Mouse (Mus musculus) liver, embryonic 14.5 days (tissue): ENCODE measurements around the gene Bpi. TPM values are rescaled to one million over a fixed set of nuclear protein-coding genes. Genes with fewer than 3 reads are reported as not detected.

ENCODE experiments used
- ATAC-seq: fragments of 200-750 bp; cut with Nextera tagmentation; 2 replicates; pipeline ENCODE4 v1.8.0; 2017; ENCODE audit warnings: moderate number of reproducible peaks, mild to moderate bottlenecking, moderate library complexity; ENCODE audit not compliant: insufficient read depth
- DNase-seq, 3 experiments: peaks; one replicate each; pipeline ENCODE4 v3.0.0-alpha.2; 2012 to 2013; ENCODE audit warnings: low read depth in 3 of 3, low spot score in 3 of 3
- H3K27ac ChIP-seq: fragments of 300-500 bp; sonication (generic); 2 replicates; pipeline ENCODE4 v1.5.1; 2014; ENCODE audit warnings: moderate library complexity, mild to moderate bottlenecking, control low read depth, inconsistent platforms
- H3K27me3 ChIP-seq: fragments of 300-500 bp; sonication (generic); 2 replicates; pipeline ENCODE4 v1.6.1; 2014; ENCODE audit warnings: mild to moderate bottlenecking, low read length, moderate library complexity; ENCODE audit not compliant: control insufficient read depth, insufficient read depth
- H3K36me3 ChIP-seq: fragments of 300-500 bp; sonication (generic); replicated peaks from 2 replicates; pipeline ENCODE4 v1.6.1; 2014; ENCODE audit warnings: low read depth; ENCODE audit not compliant: control insufficient read depth, insufficient read depth
- H3K4me1 ChIP-seq, 2 experiments: fragments of 200-500 bp in 1 of 2; fragments of 300-500 bp in 1 of 2; sonication (generic) in 1 of 2; replicated peaks; 2 replicates each; pipeline ENCODE4 v1.6.1; 2012 to 2014; ENCODE audit warnings: antibody characterized with exemption in 1 of 2, inconsistent platforms in 1 of 2, low read length in 1 of 2; ENCODE audit not compliant: control insufficient read depth in 2 of 2, insufficient read depth in 2 of 2
- H3K4me2 ChIP-seq: fragments of 300-500 bp; sonication (generic); 2 replicates; pipeline ENCODE4 v1.6.1; 2014; ENCODE audit warnings: low read depth, mild to moderate bottlenecking, control low read depth, moderate library complexity
- H3K4me3 ChIP-seq, 2 experiments: fragments of 200-500 bp in 1 of 2; fragments of 300-500 bp in 1 of 2; sonication (generic) in 1 of 2; 2 replicates each; pipeline ENCODE4 v1.5.1; 2012 to 2014; ENCODE audit warnings: low read depth in 2 of 2, low read length in 2 of 2, mild to moderate bottlenecking in 2 of 2, control low read depth in 1 of 2, inconsistent platforms in 1 of 2, moderate library complexity in 1 of 2; ENCODE audit not compliant: insufficient read depth in 1 of 2
- H3K9ac ChIP-seq: fragments of 300-500 bp; sonication (generic); replicated peaks from 2 replicates; pipeline ENCODE4 v1.6.1; 2014; ENCODE audit warnings: mild to moderate bottlenecking, control low read depth, moderate library complexity
- H3K9me3 ChIP-seq: fragments of 300-500 bp; sonication (generic); 2 replicates; pipeline ENCODE4 v1.6.1; 2016; ENCODE audit warnings: low read length, mixed read lengths; ENCODE audit not compliant: control insufficient read depth
- CTCF ChIP-seq: IDR thresholded peaks from 2 replicates; pipeline ENCODE4 v1.5.1; 2016; ENCODE audit warnings: antibody characterized with exemption, low read depth, control low read depth
- EP300 ChIP-seq: IDR thresholded peaks from 2 replicates; pipeline ENCODE4 v1.6.1; 2016; ENCODE audit warnings: antibody characterized with exemption, low read depth
- WGBS: fragments of 180-500 bp; shearing (Covaris S2); extraction: QIAGEN DNeasy Blood & Tissue Kit; methylation state at CpG from one replicate; pipeline ENCODE4 v1.1.7; 2014; ENCODE audit not compliant: insufficient replicate concordance; 5-methylcytosine and 5-hydroxymethylcytosine counted together
- polyA plus RNA-seq, 2 experiments: library from polyadenylated mRNA; depleted of rRNA in 1 of 2; stranded (reverse) in 1 of 2; unstranded in 1 of 2; fragments of >200 nt; fragmentation: Nextera tagmentation in 1 of 2; extraction: Ambion mirVana in 1 of 2; gene quantifications; 2 replicates each; pipeline versions ENCODE4 v1.2.1 to v1.2.3; 2012 to 2014

The Bpi gene
- polyA plus RNA-seq, 2 experiments: not detected

GRCm38 (mm10) chr2:158247852-158248251 is 10.0 kb upstream of the Bpi start:
- peaks cover 0 to 8% of the 10 kb centered on the region in 2 experiments; a peak in 2 of 4 replicates for H3K4me1 ChIP-seq
- no peak for ATAC-seq
- no peaks in the 10 kb centered on the region for H3K9me3 ChIP-seq
- H3K9ac ChIP-seq: no peak overlapping the region
- WGBS: 65% methylated on average over 6 of the region's 6 CpGs
- no peak for DNase-seq
- no peaks in the 10 kb centered on the region for H3K36me3 ChIP-seq
- H3K27me3 ChIP-seq: no peaks in the 10 kb centered on the region
- H3K4me2 ChIP-seq: no peak overlapping the region
- H3K27ac ChIP-seq: no peak overlapping the region
- TF ChIP-seq EP300 (no peak), CTCF (no peak)
- no peak overlapping the region for H3K4me3 ChIP-seq

- DNase-seq (no peak), ATAC-seq (no peak)
- TF ChIP-seq EP300: no peak
- no peak for TF ChIP-seq CTCF
- Histone ChIP-seq H3K4me2 (no peak overlapping the region), H3K9ac (no peak overlapping the region), H3K27ac (no peak overlapping the region), H3K4me1 (peaks cover 0 to 8% of the 10 kb centered on the region in 2 experiments; a peak in 2 of 4 replicates), H3K27me3 (no peaks in the 10 kb centered on the region), H3K36me3 (no peaks in the 10 kb centered on the region), H3K4me3 (no peak overlapping the region), H3K9me3 (no peaks in the 10 kb centered on the region)
- 27% methylated on average over 7 of the region's 7 CpGs for whole genome bisulfite sequencing
These were observed 9.6 kb upstream of the Bpi start for GRCm38 (mm10) chr2:158248318-158248717.

- TF ChIP-seq EP300 (no peak), CTCF (no peak)
- H3K27me3 ChIP-seq: no peaks in the 10 kb centered on the region
- DNase-seq: no peak
- no peak overlapping the region for H3K27ac ChIP-seq
- no peak overlapping the region for H3K4me3 ChIP-seq
- no peak overlapping the region for H3K4me2 ChIP-seq
- no peak for ATAC-seq
- no peaks in the 10 kb centered on the region for H3K9me3 ChIP-seq
- WGBS: 36% methylated on average over 4 of the region's 4 CpGs
- no peak overlapping the region for H3K9ac ChIP-seq
- H3K36me3 ChIP-seq: no peaks in the 10 kb centered on the region
- H3K4me1 ChIP-seq: peaks cover 0 to 8% of the 10 kb centered on the region in 2 experiments; a peak in 2 of 4 replicates
These were observed 7.3 kb upstream of the Bpi start for GRCm38 (mm10) chr2:158250558-158250957.

GRCm38 (mm10) chr2:158253806-158254205 is 4.1 kb upstream of the Bpi start:
- DNase-seq (no peak), ATAC-seq (no peak)
- WGBS: 66% methylated on average over 5 of the region's 5 CpGs
- H3K27me3 ChIP-seq: no peaks in the 10 kb centered on the region
- TF ChIP-seq EP300 (no peak), CTCF (no peak)
- H3K4me2 ChIP-seq: no peak overlapping the region
- H3K4me3 ChIP-seq: no peak overlapping the region
- H3K27ac ChIP-seq: no peak overlapping the region
- H3K36me3 ChIP-seq: no peaks in the 10 kb centered on the region
- no peaks in the 10 kb centered on the region; a peak in 1 of 4 replicates for H3K4me1 ChIP-seq
- no peaks in the 10 kb centered on the region for H3K9me3 ChIP-seq
- H3K9ac ChIP-seq: no peak overlapping the region

- DNase-seq (no peak), ATAC-seq (no peak)
- no peak for TF ChIP-seq CTCF
- no peak for TF ChIP-seq EP300
- no peak overlapping the region for H3K9ac ChIP-seq
- H3K27ac ChIP-seq: no peak overlapping the region
- H3K36me3 ChIP-seq: no peaks in the 10 kb centered on the region
- H3K9me3 ChIP-seq: no peaks in the 10 kb centered on the region
- no peak overlapping the region for H3K4me3 ChIP-seq
- no peaks in the 10 kb centered on the region for H3K4me1 ChIP-seq
- H3K4me2 ChIP-seq: no peak overlapping the region
- 27% methylated on average over 5 of the region's 5 CpGs for WGBS
- no peaks in the 10 kb centered on the region for H3K27me3 ChIP-seq
These were observed 1.0 kb upstream of the Bpi start for GRCm38 (mm10) chr2:158256894-158257293.
